Comparison of ENCODE assay signal across 1 mouse cellular context in the genomic region with DNA sequence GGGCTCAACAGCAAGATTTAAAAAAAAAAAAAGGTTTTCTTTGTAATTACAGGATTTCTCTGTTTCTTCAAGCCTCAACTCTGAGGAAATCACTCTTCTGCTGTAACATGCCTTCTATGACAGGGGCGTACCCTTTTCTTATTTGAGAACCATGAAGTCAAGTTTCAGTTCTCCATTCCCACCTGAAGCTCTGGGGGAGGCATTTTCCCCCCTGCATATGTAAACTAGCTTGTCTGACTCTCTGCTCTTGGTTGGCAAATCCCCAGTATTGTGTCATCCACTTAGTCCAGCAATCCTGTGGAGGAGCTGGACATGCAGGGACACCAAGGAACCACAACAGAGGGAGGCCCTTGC.
A peak's percentile ranks its signal among the peaks of the same experiment; 100 is the strongest.
TF ChIP-seq lines count a peak whose summit lies in the region.

No protein-coding gene starts in this region.

TF ChIP-seq in CH12.LX, 34 proteins besides CTCF, POLR2A, EP300 and RAD21 (continued from another document):
- TF ChIP-seq MAZ (IDR thresholded peaks at IDR 0.05; ENCODE audit: low read depth, low read length) = peak; percentile 75; the same call in 1 of the 2 replicates
- peak; percentile 83; the same call in 1 of the 2 replicates for TF ChIP-seq SIN3A (IDR thresholded peaks at IDR 0.05; ENCODE audit: low read length)
